In the genomic region with DNA sequence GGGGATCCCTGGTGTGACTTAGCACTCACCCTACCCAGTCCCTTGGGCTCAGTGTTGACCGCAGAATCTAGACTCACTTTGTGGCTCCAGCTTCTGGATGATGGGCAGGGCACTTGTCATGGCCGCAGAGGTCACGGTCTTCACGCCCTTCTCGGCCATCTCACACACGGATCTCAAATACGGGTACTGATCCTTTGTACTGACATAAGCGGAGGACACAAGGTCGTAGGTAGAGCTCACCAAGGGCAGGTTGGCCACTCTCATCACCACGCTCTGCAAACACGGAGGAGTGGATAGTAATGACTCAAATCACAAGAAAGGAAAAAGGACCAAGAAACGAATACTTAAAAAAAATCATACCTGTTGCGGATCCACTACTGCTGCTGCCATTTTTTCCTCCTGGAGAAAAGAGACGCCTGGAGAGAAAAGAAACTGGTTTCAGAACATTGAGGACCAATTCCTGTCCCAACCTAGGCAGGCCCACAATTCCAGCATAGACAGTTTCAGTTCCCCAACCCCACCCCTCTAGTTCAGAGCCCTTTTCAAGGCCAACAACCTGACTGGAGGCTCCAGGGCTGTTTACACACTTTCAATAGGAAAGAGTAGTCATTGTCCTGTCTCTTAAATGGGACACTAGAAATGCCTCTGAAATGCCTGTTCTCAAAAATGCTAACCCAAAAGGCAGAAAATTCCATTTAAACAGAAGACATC, we compare ENCODE assay signal across 8 mouse cellular contexts. TPM values are rescaled to one million over a fixed set of nuclear protein-coding genes. Genes with fewer than 3 reads are reported as not detected.
DNase-seq lines count a peak whose midpoint lies in the region; ATAC-seq and TF ChIP-seq lines count a peak whose summit lies in the region.

No protein-coding gene starts in this region.

- no peak for TF ChIP-seq CTCF in G1E (IDR thresholded peaks at IDR 0.05; ENCODE audit: low read depth, low read length)
- no peak for TF ChIP-seq CTCF in left cerebral cortex, adult 2 months (IDR thresholded peaks at IDR 0.05)

- no peaks in the 10 kb centered on the region for H3K27me3 ChIP-seq in erythroblast, embryonic 14.5 days (ENCODE audit: control insufficient read depth)
- H3K27me3 ChIP-seq in G1E (ENCODE audit: insufficient read depth, low read length), result no peaks in the 10 kb centered on the region
- no peaks in the 10 kb centered on the region for H3K27me3 ChIP-seq in hindbrain, embryonic 12.5 days

- H3K4me1 ChIP-seq in erythroblast, embryonic 14.5 days (ENCODE audit: control insufficient read depth), result peaks cover 91% of the 10 kb centered on the region
- H3K4me1 ChIP-seq in G1E (ENCODE audit: insufficient read depth, low read depth, low read length), result peaks cover 87% of the 10 kb centered on the region
- H3K4me1 ChIP-seq in hindbrain, embryonic 12.5 days, result peaks cover 13% of the 10 kb centered on the region

- H3K27ac ChIP-seq in hindbrain, embryonic 12.5 days, result no peak overlapping the region
- no peak overlapping the region for H3K27ac ChIP-seq in left cerebral cortex, adult 2 months

- peak overlapping the region; percentile 90 for H3K4me3 ChIP-seq in erythroblast, embryonic 14.5 days (replicated peaks)
- H3K4me3 ChIP-seq in G1E (ENCODE audit: low read depth, low read length), result peak overlapping the region; percentile 90
- no peak overlapping the region for H3K4me3 ChIP-seq in hindbrain, embryonic 12.5 days
- H3K4me3 ChIP-seq in left cerebral cortex, adult 2 months, result no peak overlapping the region

- intact Hi-C loops in left cerebral cortex, adult 2 months (cut with DNase I), result no loop called here

- H3K9ac ChIP-seq in hindbrain, embryonic 12.5 days, result no peak overlapping the region

- H3K36me3 ChIP-seq in erythroblast, embryonic 14.5 days (ENCODE audit: control insufficient read depth), result peaks cover 53% of the 10 kb centered on the region
- peaks cover 39% of the 10 kb centered on the region for H3K36me3 ChIP-seq in G1E (replicated peaks)
- H3K36me3 ChIP-seq in hindbrain, embryonic 12.5 days, result peaks cover 16% of the 10 kb centered on the region

- no peak for DNase-seq in G1E (ENCODE audit: low spot score)
- DNase-seq in left cerebral cortex, adult 2 months (ENCODE audit: extremely low spot score in 1 of 2, low spot score in 2 of 2), result no peak
- no peak for DNase-seq in cerebellum, adult 18-20 months
- no peak for DNase-seq in layer of hippocampus, postnatal 14 days (ENCODE audit: low spot score in 2 of 2)

- WGBS in hindbrain, embryonic 12.5 days, result 96% methylated on average over 14 of the region's 14 CpGs

- H3K9me3 ChIP-seq in erythroblast, embryonic 14.5 days (ENCODE audit: control insufficient read depth, low read length), result no peaks in the 10 kb centered on the region
- no peaks in the 10 kb centered on the region for H3K9me3 ChIP-seq in G1E (replicated peaks)
- no peaks in the 10 kb centered on the region for H3K9me3 ChIP-seq in hindbrain, embryonic 12.5 days (replicated peaks)

- peak overlapping the region; percentile 70 for H3K4me2 ChIP-seq in hindbrain, embryonic 12.5 days (replicated peaks)

- no peak for ATAC-seq in erythroblast, adult 5-6 weeks (replicated peaks; ENCODE audit: low FRiP score, poor library complexity, severe bottlenecking)
- ATAC-seq in G1E (ENCODE audit: extremely low read depth, insufficient number of reproducible peaks, low FRiP score, poor library complexity, severe bottlenecking), result no peak
- ATAC-seq in hindbrain, embryonic 12.5 days (ENCODE audit: low FRiP score), result no peak
- ATAC-seq in megakaryocyte, adult 5-6 weeks (ENCODE audit: poor library complexity, severe bottlenecking), result peak; percentile 14; the same call in 1 of the 2 replicates

RNA-seq across cellular contexts. Expression of a gene that starts 1.4 kb away (rescaled TPM):
- 9.5 and 11.1 TPM in 2 replicates for polyA plus RNA-seq in erythroblast, embryonic 14.5 days (2012)
- total RNA-seq in erythroblast, adult 5-6 weeks (2015; ENCODE audit: low replicate concordance), result 11.3 and 33.9 TPM in 2 replicates
- total RNA-seq in erythroblast, adult 5-6 weeks (2017; ENCODE audit: low replicate concordance), result 23.7 and 39.7 TPM in 2 replicates
- total RNA-seq in G1E (2014; fragmentation: Nextera tagmentation) (176 and 184 TPM in 2 replicates), G1E (2017) (447 and 476 TPM in 2 replicates)
- polyA plus RNA-seq in G1E (2012), result 15.7 and 21.9 TPM in 2 replicates
- 62.3 and 62.4 TPM in 2 replicates for polyA plus RNA-seq in hindbrain, embryonic 12.5 days (2016; fragmentation: Nextera tagmentation; extraction: Ambion mirVana)
- 124 and 127 TPM in 2 replicates for total RNA-seq in megakaryocyte, adult 5-6 weeks (2015)
- total RNA-seq in megakaryocyte, adult 5-6 weeks (2017), result 187 and 216 TPM in 2 replicates
- 10 to 100 TPM in 1 of 2 experiments, 1 to 10 TPM in 1; 7.7 to 11.3 TPM for total RNA-seq in left cerebral cortex, adult 2 months (2021)
- 10 to 100 TPM; 12.3 to 15.9 TPM for total RNA-seq in layer of hippocampus, postnatal 14 days (2021)

RNA-seq across cellular contexts. Expression of a gene that starts 56.6 kb away (rescaled TPM):
- polyA plus RNA-seq in erythroblast, embryonic 14.5 days (2012), result 1.2 and 1.5 TPM in 2 replicates
- total RNA-seq in erythroblast, adult 5-6 weeks (2015; ENCODE audit: low replicate concordance), result 6.5 and 7.9 TPM in 2 replicates
- total RNA-seq in erythroblast, adult 5-6 weeks (2017; ENCODE audit: low replicate concordance), result 10.6 and 13.9 TPM in 2 replicates
- total RNA-seq in G1E (2014; fragmentation: Nextera tagmentation) (46.7 and 52.7 TPM in 2 replicates), G1E (2017) (36.6 and 42.9 TPM in 2 replicates)
- polyA plus RNA-seq in G1E (2012), result 35.2 and 37.2 TPM in 2 replicates
- 17.7 and 19.2 TPM in 2 replicates for polyA plus RNA-seq in hindbrain, embryonic 12.5 days (2016; fragmentation: Nextera tagmentation; extraction: Ambion mirVana)
- total RNA-seq in megakaryocyte, adult 5-6 weeks (2015), result 11.8 and 13.7 TPM in 2 replicates
- total RNA-seq in megakaryocyte, adult 5-6 weeks (2017), result 17.6 and 17.8 TPM in 2 replicates
- 1 to 10 TPM; 9.5 to 10.0 TPM for total RNA-seq in left cerebral cortex, adult 2 months (2021)
- total RNA-seq in layer of hippocampus, postnatal 14 days (2021), result 1 to 10 TPM; 7.3 to 8.2 TPM

Comparison
In these comparisons a context has a peak if more than half of its experiments do, and no peak if none do; other contexts are left out.
1. H3K4me3 ChIP-seq: peak in erythroblast, embryonic 14.5 days (single experiment) and G1E (single experiment); none in hindbrain, embryonic 12.5 days (single experiment) and left cerebral cortex, adult 2 months (single experiment).